Mouse (Mus musculus) midbrain, embryonic 10.5 days (tissue): ENCODE results near the gene Adam15. TPM values are rescaled to one million over a fixed set of nuclear protein-coding genes. Genes with fewer than 3 reads are reported as not detected.

Experiments used
- DNase-seq: peaks from one replicate; pipeline ENCODE4 v3.0.0-alpha.2; 2017; ENCODE audit warnings: low spot score
- H3K27ac ChIP-seq: fragments of 300-500 bp; sonication (generic); replicated peaks from 2 replicates; pipeline ENCODE4 v1.5.1; 2016; ENCODE audit warnings: mild to moderate bottlenecking
- H3K27me3 ChIP-seq: fragments of 300-500 bp; sonication (generic); 2 replicates; pipeline ENCODE4 v1.6.1; 2016; ENCODE audit warnings: low read depth, mild to moderate bottlenecking; ENCODE audit not compliant: poor library complexity, severe bottlenecking
- H3K36me3 ChIP-seq: fragments of 300-500 bp; sonication (generic); 2 replicates; pipeline ENCODE4 v1.6.1; 2016; ENCODE audit warnings: mild to moderate bottlenecking, moderate library complexity
- H3K4me1 ChIP-seq: fragments of 300-500 bp; sonication (generic); 2 replicates; pipeline ENCODE4 v1.6.1; 2016
- H3K4me3 ChIP-seq: fragments of 300-500 bp; sonication (generic); 2 replicates; pipeline ENCODE4 v1.5.1; 2016; ENCODE audit warnings: mild to moderate bottlenecking, moderate library complexity
- H3K9me3 ChIP-seq: fragments of 300-500 bp; sonication (generic); replicated peaks from 2 replicates; pipeline ENCODE4 v1.6.1; 2016; ENCODE audit warnings: mild to moderate bottlenecking
- WGBS: fragments of 180-500 bp; shearing (Covaris S2); methylation state at CpG from one replicate; pipeline ENCODE4 v1.1.7; 2016; 5-methylcytosine and 5-hydroxymethylcytosine counted together
- polyA plus RNA-seq: library from polyadenylated mRNA; unstranded; fragments of >200 nt; fragmentation: Nextera tagmentation; extraction: Ambion mirVana; gene quantifications from 2 replicates; pipeline ENCODE4 v1.2.1, GENCODE M21; 2016

Adam15 gene
- polyA plus RNA-seq, 1 experiment from 2014 or later = 30.5 TPM

- no peaks in the 10 kb centered on the region for H3K9me3 ChIP-seq
- no peak for DNase-seq
- H3K27me3 ChIP-seq = peaks cover 98% of the 10 kb centered on the region
- no peak overlapping the region for H3K27ac ChIP-seq
- WGBS = 92% methylated on average over 8 of the region's 8 CpGs
- no peak overlapping the region for H3K4me3 ChIP-seq
- peaks cover 52% of the 10 kb centered on the region for H3K4me1 ChIP-seq
- H3K36me3 ChIP-seq = no peaks in the 10 kb centered on the region
These were observed 23.9 kb downstream of the Adam15 start for GRCm38 (mm10) chr3:89325882-89326281.

GRCm38 (mm10) chr3:89322514-89323165 lies 27.2 kb downstream of the Adam15 start, which contains the start of gene Efna3:
Efna3 (minus strand) TSS chr3:89322965.
- Histone ChIP-seq H3K27ac (peak within 1 kb of the TSS; percentile 81), H3K9me3 (no peaks in the 10 kb centered on the region), H3K4me3 (peak within 1 kb of the TSS; percentile 66), H3K4me1 (peaks cover 59% of the 10 kb centered on the region), H3K27me3 (peaks cover 99% of the 10 kb centered on the region), H3K36me3 (no peaks in the 10 kb centered on the region)
- peak; percentile 79 for DNase-seq
- WGBS = 1% methylated on average over 50 of the region's 53 CpGs

DNA sequence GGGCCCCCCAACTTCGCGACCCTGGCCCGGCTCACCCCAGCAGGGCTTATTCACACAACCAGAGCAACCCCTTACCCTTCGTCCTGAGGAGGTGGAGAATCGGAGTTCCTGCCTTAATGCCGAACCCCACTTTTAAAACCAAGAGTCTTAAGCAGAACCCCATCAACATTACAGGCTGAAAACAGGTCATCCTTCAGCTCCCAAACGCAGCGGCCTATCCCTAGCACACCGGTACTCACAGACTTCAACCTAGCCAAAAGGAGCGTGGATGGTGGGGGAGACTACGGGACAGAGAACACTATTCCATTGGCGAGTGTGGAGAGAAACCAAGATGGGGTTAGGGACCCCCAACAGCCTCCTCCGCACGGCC lies 27.7 kb downstream of the Adam15 start:
- peak overlapping the region; percentile 81 for H3K27ac ChIP-seq
- H3K4me3 ChIP-seq = peak overlapping the region; percentile 66
- WGBS = under 1% methylated on average over 14 of the region's 14 CpGs
- H3K27me3 ChIP-seq = peaks cover 99% of the 10 kb centered on the region
- no peaks in the 10 kb centered on the region for H3K9me3 ChIP-seq
- H3K4me1 ChIP-seq = peaks cover 58% of the 10 kb centered on the region
- no peak for DNase-seq
- H3K36me3 ChIP-seq = no peaks in the 10 kb centered on the region

GRCm38 (mm10) chr3:89321183-89322130 lies 28.3 kb downstream of the Adam15 start:
- Histone ChIP-seq H3K9me3 (no peaks in the 10 kb centered on the region), H3K27me3 (peaks cover 99% of the 10 kb centered on the region), H3K4me3 (peak overlapping the region; percentile 66), H3K36me3 (no peaks in the 10 kb centered on the region), H3K4me1 (peaks cover 61% of the 10 kb centered on the region), H3K27ac (peak overlapping the region; percentile 81)
- 1% methylated on average over 66 of the region's 66 CpGs for WGBS
- peak; percentile 56 for DNase-seq

GRCm38 (mm10) chr3:89320581-89321182 lies 29.1 kb downstream of the Adam15 start:
- 1% methylated on average over 41 of the region's 41 CpGs for whole genome bisulfite sequencing
- DNase-seq = peak; percentile 73
- no peaks in the 10 kb centered on the region for H3K36me3 ChIP-seq
- peaks cover 69% of the 10 kb centered on the region for H3K4me1 ChIP-seq
- H3K4me3 ChIP-seq = peak overlapping the region; percentile 66
- H3K9me3 ChIP-seq = no peaks in the 10 kb centered on the region
- peak overlapping the region; percentile 81 for H3K27ac ChIP-seq
- peaks cover 99% of the 10 kb centered on the region for H3K27me3 ChIP-seq

DNA sequence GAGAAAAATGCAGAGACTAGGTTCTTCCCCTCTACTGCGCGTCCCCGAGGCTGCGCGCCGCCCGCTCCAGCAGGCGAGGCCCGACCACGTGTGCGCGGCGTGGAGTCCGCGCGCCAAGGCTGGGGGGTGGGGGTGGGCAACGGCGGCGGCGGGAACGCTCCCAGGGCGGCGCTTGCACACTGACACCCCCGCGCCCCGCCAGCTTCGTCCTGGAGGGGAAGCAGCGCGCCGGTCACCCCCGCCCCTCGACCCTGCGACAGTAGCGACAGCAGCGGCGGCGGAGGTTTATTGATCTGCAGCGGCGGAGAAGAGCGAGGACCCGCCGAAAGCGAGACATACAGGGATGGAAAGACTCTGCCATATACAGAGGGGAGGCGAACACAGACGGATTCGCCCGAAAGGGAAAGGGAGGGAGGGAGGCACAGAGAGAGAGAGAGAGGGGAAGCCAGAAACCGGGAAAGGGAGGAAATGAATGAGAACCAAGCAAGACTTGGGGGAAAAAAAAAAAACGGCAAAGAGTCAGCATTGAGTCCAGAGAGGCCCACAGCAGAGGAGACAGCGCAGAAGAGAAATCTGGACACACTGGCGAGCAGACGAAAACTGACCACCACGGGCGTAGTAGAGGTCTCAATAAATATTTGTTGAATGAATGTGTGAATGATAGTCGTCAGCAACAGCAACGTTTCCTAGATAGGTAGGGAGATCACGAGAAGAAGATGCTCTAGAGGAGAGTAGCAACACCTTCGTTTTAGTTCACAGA lies 30.0 kb downstream of the Adam15 start:
- Histone ChIP-seq H3K9me3 (no peaks in the 10 kb centered on the region), H3K27me3 (peaks cover 99% of the 10 kb centered on the region), H3K4me3 (peak overlapping the region; percentile 66), H3K4me1 (peaks cover 78% of the 10 kb centered on the region), H3K36me3 (no peaks in the 10 kb centered on the region), H3K27ac (peak overlapping the region; percentile 56; the same call in 1 of the 2 replicates)
- DNase-seq = peak; percentile 66
- 4% methylated on average over 58 of the region's 58 CpGs for WGBS

GRCm38 (mm10) chr3:89318971-89319590 lies 30.7 kb downstream of the Adam15 start:
- Histone ChIP-seq H3K4me1 (peaks cover 81% of the 10 kb centered on the region), H3K4me3 (peak overlapping the region; percentile 66), H3K27ac (no peak overlapping the region), H3K9me3 (no peaks in the 10 kb centered on the region), H3K27me3 (peaks cover 93% of the 10 kb centered on the region), H3K36me3 (no peaks in the 10 kb centered on the region)
- WGBS = 8% methylated on average over 21 of the region's 21 CpGs
- DNase-seq = peak; percentile 45

GRCm38 (mm10) chr3:89318316-89318715 lies 31.5 kb downstream of the Adam15 start:
- no peaks in the 10 kb centered on the region for H3K36me3 ChIP-seq
- DNase-seq = no peak
- no peak overlapping the region for H3K27ac ChIP-seq
- peaks cover 86% of the 10 kb centered on the region for H3K27me3 ChIP-seq
- WGBS = 77% methylated on average over 8 of the region's 8 CpGs
- no peaks in the 10 kb centered on the region for H3K9me3 ChIP-seq
- peaks cover 80% of the 10 kb centered on the region for H3K4me1 ChIP-seq
- H3K4me3 ChIP-seq = no peak overlapping the region

- Histone ChIP-seq H3K27me3 (peaks cover 80% of the 10 kb centered on the region), H3K36me3 (no peaks in the 10 kb centered on the region), H3K4me3 (peak overlapping the region; percentile 57; the same call in 1 of the 2 replicates), H3K9me3 (no peaks in the 10 kb centered on the region), H3K4me1 (peaks cover 69% of the 10 kb centered on the region), H3K27ac (no peak overlapping the region)
- WGBS = 59% methylated on average over 5 of the region's 6 CpGs
- DNase-seq = no peak
These were observed 32.5 kb downstream of the Adam15 start for GRCm38 (mm10) chr3:89317246-89317645.

DNA sequence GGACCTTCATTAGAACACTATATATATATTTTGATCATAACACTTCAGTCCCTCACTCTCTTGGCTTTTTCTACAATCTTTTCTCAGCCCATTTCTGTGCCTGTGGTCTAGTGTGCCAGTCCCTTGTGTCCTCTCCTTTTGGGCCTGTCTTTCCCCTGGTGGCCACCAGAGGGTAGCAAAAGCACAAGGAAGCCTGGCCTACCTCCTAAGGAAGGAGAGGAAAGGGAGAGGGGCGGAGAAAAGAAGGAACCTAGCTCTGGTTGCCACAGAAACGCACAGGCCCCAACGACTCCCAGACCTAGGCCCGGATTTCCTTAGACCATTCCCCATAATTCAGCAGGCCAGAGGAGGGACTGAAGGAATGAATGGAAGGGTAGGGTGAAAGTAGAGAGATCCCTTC lies 33.0 kb downstream of the Adam15 start:
- WGBS = 0% methylated on average over 4 of the region's 4 CpGs
- Histone ChIP-seq H3K4me1 (peaks cover 65% of the 10 kb centered on the region), H3K9me3 (no peaks in the 10 kb centered on the region), H3K27ac (no peak overlapping the region), H3K4me3 (peak overlapping the region; percentile 57), H3K27me3 (peaks cover 76% of the 10 kb centered on the region), H3K36me3 (no peaks in the 10 kb centered on the region)
- DNase-seq = peak; percentile 88

GRCm38 (mm10) chr3:89315930-89316831 lies 33.6 kb downstream of the Adam15 start:
- H3K9me3 ChIP-seq = peaks cover 3% of the 10 kb centered on the region; the same call in 1 of the 2 replicates
- H3K27me3 ChIP-seq = peaks cover 69% of the 10 kb centered on the region
- H3K27ac ChIP-seq = peak overlapping the region; percentile 84
- H3K4me1 ChIP-seq = peaks cover 59% of the 10 kb centered on the region
- no peaks in the 10 kb centered on the region for H3K36me3 ChIP-seq
- DNase-seq = no peak
- WGBS = 8% methylated on average over 40 of the region's 40 CpGs
- peak overlapping the region; percentile 57 for H3K4me3 ChIP-seq
